In genomic region chr11:4972967-4973870, GRCm38 (mm10) we compare ENCODE assay signal across 9 mouse cellular contexts. TPM values are rescaled to one million over a fixed set of nuclear protein-coding genes. Genes with fewer than 3 reads are reported as not detected.
DNase-seq lines count a peak whose midpoint lies in the region; ATAC-seq lines count a peak whose summit lies in the region.
"Had no signal": no experiment of that assay in that cellular context is flagged by ENCODE, and none has a peak within 500 bp of the region (broad histone marks: within the 10 kb centered on the region; RNA-seq: fewer than 3 reads in every experiment).

No protein-coding gene starts in this region.

- H3K4me1 ChIP-seq in heart, embryonic 12.5 days (replicated peaks): 0 out of 2 replicates have a peak, but pooled peaks cover 2% of the 10 kb centered on the region
- H3K4me1 ChIP-seq in heart, embryonic 11.5 days (ENCODE audit: control insufficient read depth, insufficient read depth, low read length): no peaks in the 10 kb centered on the region

- no peak overlapping the region for H3K4me2 ChIP-seq in heart, embryonic 12.5 days
- H3K4me2 ChIP-seq in heart, embryonic 11.5 days: no peak overlapping the region

- DNase-seq in Muller cell, postnatal 12 days (ENCODE audit: inconsistent ontology term): peak; percentile 26
- peak; percentile 50 to 74 for DNase-seq in cerebellum, postnatal 25 days
- DNase-seq in heart, postnatal 10 days: peak; percentile 65 to 77
- DNase-seq in layer of hippocampus, postnatal 14 days (ENCODE audit: low spot score in 2 of 2): peak; percentile 34 to 67
- DNase-seq in spleen, postnatal 36 days (ENCODE audit: low spot score in 2 of 2): peak; percentile 63 to 68

- 0 out of 2 replicates have a peak overlapping the region, but pooled peaks have one; percentile 0 for H3K27ac ChIP-seq in heart, embryonic 12.5 days (ENCODE audit: poor library complexity, severe bottlenecking)
- H3K27ac ChIP-seq in heart, embryonic 11.5 days (ENCODE audit: low read depth, low read length): no peak overlapping the region

- H3K27me3 ChIP-seq in heart, embryonic 12.5 days (replicated peaks): peaks cover 14% of the 10 kb centered on the region
- H3K27me3 ChIP-seq in heart, embryonic 11.5 days (ENCODE audit: control insufficient read depth, insufficient read depth, low read length): no peaks in the 10 kb centered on the region

- H3K9me3 ChIP-seq in heart, embryonic 12.5 days (replicated peaks): no peaks in the 10 kb centered on the region
- no peaks in the 10 kb centered on the region for H3K9me3 ChIP-seq in heart, embryonic 11.5 days (replicated peaks; ENCODE audit: control insufficient read depth, low read length)

- intact Hi-C loops in heart, postnatal 10 days (cut with DNase I): no loop called here

- H3K9ac ChIP-seq in heart, embryonic 12.5 days: no peak overlapping the region
- H3K9ac ChIP-seq in heart, embryonic 11.5 days (ENCODE audit: low read depth, low read length): no peak overlapping the region

- no peak overlapping the region for H3K4me3 ChIP-seq in heart, embryonic 12.5 days
- no peak overlapping the region for H3K4me3 ChIP-seq in heart, embryonic 11.5 days (ENCODE audit: low read depth, low read length)
- H3K4me3 ChIP-seq: myocyte had no signal

- WGBS in heart, embryonic 12.5 days: 64% methylated on average over 13 of the region's 13 CpGs
- WGBS in heart, embryonic 11.5 days (ENCODE audit: insufficient replicate concordance): 59% methylated on average over 13 of the region's 13 CpGs

- no peaks in the 10 kb centered on the region for H3K36me3 ChIP-seq in heart, embryonic 12.5 days
- H3K36me3 ChIP-seq in heart, embryonic 11.5 days (ENCODE audit: control insufficient read depth, insufficient read depth, low read length): no peaks in the 10 kb centered on the region

- no peak for ATAC-seq in heart, embryonic 12.5 days (ENCODE audit: insufficient number of reproducible peaks, low FRiP score)
- no peak for ATAC-seq in heart, embryonic 11.5 days (replicated peaks; ENCODE audit: insufficient number of reproducible peaks, low FRiP score, low TSS enrichment)
- ATAC-seq in megakaryocyte, adult 5-6 weeks (ENCODE audit: poor library complexity, severe bottlenecking): peak; percentile 91

RNA-seq across cellular contexts. Expression of gene Ap1b1, which starts 13.4 kb away (rescaled TPM):
- polyA plus RNA-seq in heart, embryonic 12.5 days (2016; fragmentation: Nextera tagmentation; extraction: Ambion mirVana): 51.4 and 56.4 TPM in 2 replicates
- 47.6 and 57.9 TPM in 2 replicates for polyA plus RNA-seq in heart, embryonic 11.5 days (2014; fragmentation: Nextera tagmentation; extraction: Ambion mirVana)
- 10 to 100 TPM; 46.8 to 50.9 TPM for total RNA-seq in heart, postnatal 10 days (2021)
- 100 to 1,000 TPM; 140 to 141 TPM for total RNA-seq in layer of hippocampus, postnatal 14 days (2021)
- total RNA-seq in megakaryocyte, adult 5-6 weeks (2015): 38.8 and 39.4 TPM in 2 replicates
- total RNA-seq in megakaryocyte, adult 5-6 weeks (2017): 37.0 and 38.3 TPM in 2 replicates

RNA-seq across cellular contexts. Expression of gene Nefh, which starts 25.4 kb away (rescaled TPM):
- 0.58 and 0.66 TPM in 2 replicates for polyA plus RNA-seq in heart, embryonic 12.5 days (2016; fragmentation: Nextera tagmentation; extraction: Ambion mirVana)
- 0.43 and 0.97 TPM in 2 replicates for polyA plus RNA-seq in heart, embryonic 11.5 days (2014; fragmentation: Nextera tagmentation; extraction: Ambion mirVana)
- total RNA-seq in heart, postnatal 10 days (2021): under 1 TPM in 1 of 2 experiments, not detected in 1; 0.07 TPM
- total RNA-seq in layer of hippocampus, postnatal 14 days (2021): 10 to 100 TPM; 52.0 to 59.9 TPM
- 0.21 and 0.33 TPM in 2 replicates for total RNA-seq in megakaryocyte, adult 5-6 weeks (2015)
- total RNA-seq in megakaryocyte, adult 5-6 weeks (2017): 0.22 and 0.28 TPM in 2 replicates

Comparison
In these comparisons a context has a peak if more than half of its experiments do, and no peak if none do; other contexts are left out.
1. RNA of gene Nefh, which starts 25.4 kb away (total RNA-seq): 52.0 to 59.9 TPM in layer of hippocampus, postnatal 14 days; 0.21 to 0.33 TPM in megakaryocyte, adult 5-6 weeks and 0.07 TPM in heart, postnatal 10 days; every median in the first group is over 10 times any median in the second.
2. Peak in every context shown above with its lines, with median percentiles within 50 percentile points of each other: DNase-seq.